Mouse (Mus musculus) R1 (cell line): ENCODE results near the gene Slc12a1.

Experiments used
- DNase-seq: peaks from one replicate; pipeline ENCODE4 v3.0.0-alpha.2; 2018; ENCODE audit warnings: low read depth, low spot score

The Slc12a1 gene

DNA sequence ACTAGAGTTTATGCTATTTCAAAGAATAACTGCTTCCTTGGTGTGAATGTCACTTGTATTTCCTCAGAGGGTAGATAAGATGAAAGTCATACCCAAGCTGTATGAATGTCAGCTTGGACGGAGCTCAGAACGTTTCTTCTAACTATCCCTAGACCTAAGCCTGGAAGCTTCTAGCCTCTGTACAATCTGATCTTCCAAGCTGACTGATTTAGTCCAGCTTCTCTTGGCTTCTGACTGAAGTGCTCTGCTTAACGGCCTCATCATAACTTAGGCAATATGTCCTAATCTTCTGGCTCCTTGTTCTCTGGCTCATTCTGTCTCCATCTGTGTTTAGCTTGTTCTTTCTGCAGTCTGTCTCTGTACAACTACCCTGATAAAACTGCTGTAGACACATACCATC, 102.3 kb downstream of the Slc12a1 start:
- DNase-seq = no peak

DNA sequence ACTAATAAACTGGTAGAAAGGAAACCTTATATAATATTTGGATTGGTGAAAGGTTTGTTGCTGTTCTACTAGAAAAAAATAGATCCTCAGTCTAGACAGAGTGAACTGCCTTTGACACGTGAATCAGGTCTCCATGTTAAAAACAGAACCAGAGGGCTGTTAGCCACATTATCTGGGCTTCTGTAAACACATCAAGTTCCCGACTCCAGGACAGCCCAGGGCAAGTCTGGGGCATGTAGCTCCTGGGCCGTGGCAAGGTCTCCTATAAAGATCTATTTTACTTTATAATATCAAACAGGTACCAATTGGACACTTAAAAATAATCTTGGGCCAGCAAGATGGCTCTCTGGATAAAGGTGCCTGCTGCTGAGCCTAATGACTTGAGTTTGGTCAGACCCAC, 103.6 kb downstream of the Slc12a1 start:
- no peak for DNase-seq

DNA sequence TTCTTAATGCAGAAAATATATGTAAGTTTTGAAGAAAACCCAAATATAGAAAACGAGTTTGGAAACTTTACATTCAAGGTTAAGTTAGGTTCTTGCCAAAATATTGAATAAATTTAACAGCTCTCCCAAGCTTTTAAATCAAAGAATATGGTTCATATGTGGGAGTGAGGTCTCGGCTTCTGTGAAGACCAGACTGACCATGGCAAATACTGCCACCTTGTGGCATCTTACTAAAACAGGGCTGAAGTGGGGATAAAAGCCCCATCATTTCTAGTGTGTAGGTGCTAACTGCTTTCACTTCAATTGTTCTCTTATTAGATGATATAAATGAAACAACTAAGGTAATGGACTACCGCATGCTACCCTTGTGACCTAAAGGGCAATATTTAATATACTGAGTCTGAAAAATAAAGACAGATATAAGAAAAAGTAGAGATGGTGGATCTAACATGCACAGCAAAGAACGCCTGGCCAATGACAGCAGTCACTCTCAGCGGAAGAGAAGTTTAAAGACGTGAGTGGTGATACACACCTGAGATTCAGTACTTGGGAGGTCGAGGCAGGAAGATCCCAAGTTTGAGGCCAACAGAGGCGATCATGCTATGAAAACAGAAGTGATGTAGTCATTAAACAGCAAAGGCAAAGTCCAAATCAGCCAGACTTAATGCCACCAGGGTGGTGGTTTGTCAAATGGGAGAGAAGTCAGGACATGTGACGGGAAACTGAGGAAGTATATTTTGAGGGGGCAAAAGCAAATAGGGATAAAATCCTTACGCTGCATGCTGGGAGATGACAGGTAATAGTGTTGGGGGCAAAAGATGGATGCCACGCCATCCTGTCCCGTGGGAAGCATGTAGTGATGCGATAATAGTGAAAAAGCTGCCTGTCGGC, 107.2 kb downstream of the Slc12a1 start:
- DNase-seq = peak; percentile 66

DNA sequence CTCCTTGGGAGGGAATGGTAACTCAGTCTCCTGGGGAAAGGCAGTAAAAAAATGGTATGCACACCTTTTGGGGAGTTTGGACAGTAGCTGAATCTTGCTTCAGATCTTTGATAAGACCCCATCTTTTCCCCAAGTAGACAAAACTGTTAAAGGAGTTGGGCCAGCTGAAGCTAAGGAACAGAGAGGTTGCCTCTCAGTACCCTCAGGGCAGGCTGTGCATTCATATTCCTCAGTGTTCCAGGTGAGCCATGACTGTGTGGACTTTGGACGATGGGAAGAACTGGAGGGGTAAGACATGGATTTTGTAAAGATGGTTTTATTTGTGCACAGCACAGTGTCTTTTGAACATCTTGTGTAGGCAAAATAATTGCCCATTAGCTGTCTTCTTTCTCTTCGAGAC, 108.0 kb downstream of the Slc12a1 start:
- no peak for DNase-seq

DNA sequence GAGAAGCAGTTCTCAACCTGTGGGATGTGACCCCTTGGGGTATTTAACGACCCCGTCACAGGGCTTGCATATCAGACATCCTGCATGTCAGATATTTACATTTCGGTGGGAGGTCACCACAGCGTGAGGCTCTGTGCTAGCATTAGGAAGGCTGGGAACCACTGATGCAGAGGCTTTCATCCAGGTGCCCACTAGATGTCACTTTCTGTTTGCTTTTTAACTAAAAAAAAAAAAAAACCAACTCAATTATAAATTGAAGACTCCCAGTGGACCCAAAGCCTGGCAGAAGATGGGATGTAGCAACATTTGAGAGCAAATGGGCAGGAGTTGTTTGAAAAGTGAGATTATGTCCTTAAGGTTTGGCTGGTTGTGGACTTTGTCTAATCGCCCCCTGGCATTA, 110.8 kb downstream of the Slc12a1 start:
- no peak for DNase-seq

DNA sequence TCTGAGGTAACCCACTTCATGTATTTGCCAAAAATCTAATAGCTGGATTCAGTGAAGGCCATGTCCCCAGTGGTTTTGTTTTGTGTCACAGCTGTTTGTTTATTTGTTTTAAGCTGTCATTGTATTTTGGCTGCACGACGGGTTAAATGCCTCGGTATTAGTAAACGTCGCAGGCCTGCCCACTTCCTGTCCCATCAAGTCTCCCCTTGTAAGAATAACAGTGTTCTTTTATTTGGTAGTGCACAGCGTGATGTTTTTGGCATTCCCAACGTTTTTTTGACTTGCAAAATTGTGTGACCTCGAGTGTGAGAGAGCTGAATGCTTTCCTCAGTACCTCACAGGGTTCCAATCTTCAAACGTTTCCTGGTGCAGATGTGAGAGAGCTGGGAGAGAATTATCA, 111.4 kb downstream of the Slc12a1 start:
- peak; percentile 59 for DNase-seq

DNA sequence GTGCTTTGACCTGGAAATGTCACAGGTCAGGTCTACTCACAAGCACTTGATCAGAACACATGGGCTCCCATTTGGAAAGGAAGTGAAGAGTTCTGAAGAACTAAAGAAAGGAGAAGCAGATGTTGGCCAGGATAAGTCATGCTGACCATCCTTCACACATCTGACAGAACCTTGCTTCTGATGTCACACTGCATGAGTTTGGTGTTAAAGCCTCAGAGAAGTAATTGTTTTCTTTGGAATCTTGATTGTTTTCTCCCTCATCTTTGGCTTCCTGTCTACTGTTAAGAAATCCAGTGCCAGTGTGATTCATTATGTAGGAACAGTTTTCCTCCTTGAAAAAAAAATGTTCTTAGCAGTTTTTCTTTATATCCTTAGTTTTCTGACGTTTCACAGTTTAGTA, 116.6 kb downstream of the Slc12a1 start:
- no peak for DNase-seq

DNA sequence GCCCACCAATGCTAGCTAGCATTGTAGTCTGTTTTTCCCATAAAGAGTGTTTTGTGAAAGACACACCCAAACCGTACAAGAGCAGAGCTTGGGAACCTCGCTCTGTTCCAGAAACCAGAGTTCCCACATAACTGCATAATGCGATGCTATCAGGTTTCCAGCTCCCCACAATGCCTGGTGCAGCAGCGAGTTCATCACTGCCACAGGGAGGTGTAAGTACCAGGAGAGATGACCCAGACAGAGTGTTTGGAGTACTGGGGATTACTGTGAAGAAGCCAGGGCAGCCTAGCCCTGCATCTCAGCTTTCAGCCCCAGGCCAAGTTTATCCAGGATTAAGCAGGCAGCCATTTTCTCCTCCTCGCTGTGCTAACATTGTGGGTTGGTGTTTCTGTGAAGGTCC, 123.3 kb downstream of the Slc12a1 start:
- DNase-seq = no peak

DNA sequence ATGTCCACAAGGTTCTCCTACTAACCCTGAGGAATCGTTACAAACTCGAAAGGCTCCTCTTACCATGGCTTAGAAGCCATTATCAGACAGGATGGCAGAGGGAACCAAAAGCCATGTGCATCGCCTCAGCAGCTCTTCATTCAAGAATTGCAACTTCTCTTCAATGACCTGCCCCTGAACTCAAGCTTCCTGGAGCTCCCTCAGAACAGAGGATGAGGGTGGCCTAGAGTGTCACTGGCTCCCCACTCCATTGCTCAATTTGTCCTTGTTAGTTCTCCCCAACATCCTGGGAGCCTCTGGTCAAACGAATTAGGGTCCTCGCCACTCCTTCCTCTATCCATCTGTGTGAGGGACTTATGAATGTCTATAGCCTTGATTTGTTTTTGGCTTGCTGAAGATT, 124.4 kb downstream of the Slc12a1 start:
- DNase-seq = no peak

DNA sequence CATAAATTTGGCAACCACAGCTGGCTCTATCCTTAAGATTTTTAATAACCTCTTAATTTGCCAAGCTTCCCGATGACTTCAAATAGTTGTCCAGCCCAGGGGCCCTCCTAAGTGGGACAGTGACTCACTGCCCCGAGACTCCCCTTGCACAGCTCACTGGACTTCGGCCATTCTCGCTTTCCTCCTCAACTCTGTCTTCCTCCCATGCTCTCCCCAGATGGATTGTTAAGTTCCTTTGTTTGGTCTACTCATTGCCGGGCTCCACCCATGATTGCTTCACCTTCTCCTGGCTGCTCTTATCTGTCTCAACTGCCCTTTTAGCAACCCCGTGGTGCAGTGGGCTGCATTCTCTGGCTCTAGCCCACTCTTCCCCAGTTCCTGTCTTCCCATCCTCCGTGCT, 126.2 kb downstream of the Slc12a1 start:
- DNase-seq = no peak
